Mouse (Mus musculus) gastrocnemius, adult 18-20 months (tissue): ENCODE results near the gene Ifitm10. TPM values are rescaled to one million over a fixed set of nuclear protein-coding genes. Genes with fewer than 3 reads are reported as not detected.
A peak's percentile ranks its signal among the peaks of the same experiment; 100 is the strongest.

Experiments
- DNase-seq: peaks from one replicate; pipeline ENCODE4 v3.0.0; 2021; ENCODE audit warnings: low spot score
- total RNA-seq, 2 experiments: library from RNA; stranded (reverse); gene quantifications; 2 replicates each; pipeline ENCODE4 v1.2.3; 2021

Gene Ifitm10
- total RNA-seq, 2 experiments from 2014 or later, result 3.2 to 5.0 TPM

GRCm38 (mm10) chr7:142278183-142278582, 95.4 kb downstream of the Ifitm10 start:
- DNase-seq, result peak; percentile 53

Other genes with a start within 250 kb of the Ifitm10 start
- gene Gm39115, start 237.7 kb downstream of the Ifitm10 start, total RNA-seq, result not detected
- not detected for gene Gm45337, start 229.1 kb downstream of the Ifitm10 start, total RNA-seq
- gene Gm29735, start 216.6 kb downstream of the Ifitm10 start, total RNA-seq, result not detected
- gene Gm4553, start 208.0 kb downstream of the Ifitm10 start, total RNA-seq, result not detected
- not detected for gene Krtap5-2, start 197.7 kb downstream of the Ifitm10 start, total RNA-seq
- not detected for gene Gm10153, start 183.4 kb downstream of the Ifitm10 start, total RNA-seq
- gene Krtap5-3, start 172.4 kb downstream of the Ifitm10 start, total RNA-seq, result not detected
- not detected for gene Gm7579, start 161.9 kb downstream of the Ifitm10 start, total RNA-seq
- not detected for gene Krtap5-5, start 143.8 kb downstream of the Ifitm10 start, total RNA-seq
- gene Gm40460, start 132.7 kb downstream of the Ifitm10 start, total RNA-seq, result not detected
- gene Gm2431, start 115.4 kb downstream of the Ifitm10 start, total RNA-seq, result not detected
- gene Gm4559, start 99.4 kb downstream of the Ifitm10 start, total RNA-seq, result not detected
- not detected for gene Krtap5-1, start 76.6 kb downstream of the Ifitm10 start, total RNA-seq
- not detected for gene Krtap5-4, start 70.2 kb downstream of the Ifitm10 start, total RNA-seq
- gene Gm49369, start 8.9 kb upstream of the Ifitm10 start, total RNA-seq, result 1 to 10 TPM; 1.1 to 2.4 TPM
- gene Ctsd, start 14.3 kb upstream of the Ifitm10 start, total RNA-seq, result 100 to 1,000 TPM; 445 to 450 TPM
- not detected for gene Syt8, start 61.1 kb upstream of the Ifitm10 start, total RNA-seq
- over 10,000 TPM; 19,257 to 20,060 TPM for gene Tnni2, start 68.1 kb upstream of the Ifitm10 start, total RNA-seq
- gene Lsp1, start 87.1 kb upstream of the Ifitm10 start, total RNA-seq, result 10 to 100 TPM; 30.3 to 38.4 TPM
- gene Tnnt3, start 125.1 kb upstream of the Ifitm10 start, total RNA-seq, result over 10,000 TPM; 35,269 to 35,976 TPM
- 1 to 10 TPM; 1.7 to 1.9 TPM for gene Mrpl23, start 158.9 kb upstream of the Ifitm10 start, total RNA-seq